Mouse (Mus musculus): ENCODE data around the gene Abl1.

DNA sequence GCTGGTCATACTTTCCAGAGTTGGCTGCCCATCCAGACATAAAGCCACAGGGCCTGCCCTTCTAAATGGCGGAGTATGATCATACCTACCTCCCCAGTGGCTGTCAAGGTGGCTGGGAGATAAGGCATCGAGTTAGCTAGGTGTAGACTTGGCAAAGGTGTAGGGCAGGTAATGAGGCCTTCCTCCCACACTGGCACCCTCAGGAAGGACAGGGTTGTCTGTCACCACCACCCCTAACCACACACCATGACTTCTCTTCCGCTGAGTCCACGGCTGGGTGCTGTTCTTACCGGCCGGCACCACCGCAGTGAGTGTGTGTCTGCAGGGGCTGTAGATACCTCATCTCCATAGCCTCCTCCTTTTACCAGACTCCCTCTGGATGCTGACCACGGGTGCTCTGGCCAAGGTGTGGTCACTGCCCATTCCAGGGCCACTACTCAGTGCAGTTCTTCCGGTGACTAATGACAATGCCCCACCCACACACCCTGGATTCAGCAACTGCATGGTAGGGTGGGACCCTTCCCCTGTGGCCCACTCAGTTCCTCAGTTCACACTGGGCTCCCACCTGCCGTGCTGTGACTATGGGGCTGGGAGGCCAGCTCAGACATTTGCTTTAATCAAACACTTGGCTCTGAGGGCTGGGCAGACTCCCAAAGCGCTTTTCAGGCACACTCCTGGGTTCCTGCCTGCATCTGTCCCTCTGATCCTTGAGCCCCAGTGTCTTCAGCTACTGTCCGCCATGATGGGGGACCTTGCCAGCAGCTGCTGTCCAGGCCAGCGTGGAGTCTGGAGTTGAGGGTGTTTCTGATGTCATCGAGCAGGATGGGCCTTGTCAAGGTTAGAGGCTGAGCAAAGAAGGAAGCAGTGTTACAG lies 123.1 kb downstream of the Abl1 start:
- TF ChIP-seq CTCF (IDR thresholded peaks at IDR 0.05; ENCODE audit: low read depth) (no peak), EP300 (IDR thresholded peaks at IDR 0.05; ENCODE audit: low read depth) (no peak)
